Mouse (Mus musculus) limb, embryonic 15.5 days (tissue): ENCODE measurements at regions not wholly inside any gene's neighbourhood (a gene's known extent, or its start where the extent isn't known, plus 50 kb on each side); places are given as distances from the start of the nearest gene placed in this dataset.

Experiments
- ATAC-seq: fragments of 200-750 bp; cut with Nextera tagmentation; 2 replicates; pipeline ENCODE4 v1.8.0; 2017; ENCODE audit warnings: low read depth, moderate TSS enrichment; ENCODE audit not compliant: insufficient number of reproducible peaks, low FRiP score, low TSS enrichment
- H3K27ac ChIP-seq: fragments of 300-500 bp; sonication (generic); 2 replicates; pipeline ENCODE4 v1.5.1; 2015; ENCODE audit warnings: moderate library complexity, mild to moderate bottlenecking, inconsistent platforms
- H3K27me3 ChIP-seq: fragments of 300-500 bp; sonication (generic); 2 replicates; pipeline ENCODE4 v1.6.1; 2015; ENCODE audit warnings: inconsistent platforms
- H3K36me3 ChIP-seq: fragments of 300-500 bp; sonication (generic); 2 replicates; pipeline ENCODE4 v1.6.1; 2015; ENCODE audit warnings: inconsistent platforms
- H3K4me1 ChIP-seq: fragments of 300-500 bp; sonication (generic); 2 replicates; pipeline ENCODE4 v1.6.1; 2015; ENCODE audit warnings: inconsistent platforms
- H3K4me2 ChIP-seq: fragments of 300-500 bp; sonication (generic); 2 replicates; pipeline ENCODE4 v1.6.1; 2015; ENCODE audit warnings: mild to moderate bottlenecking, inconsistent platforms
- H3K4me3 ChIP-seq: fragments of 300-500 bp; sonication (generic); 2 replicates; pipeline ENCODE4 v1.5.1; 2015; ENCODE audit warnings: mild to moderate bottlenecking, inconsistent platforms
- H3K9ac ChIP-seq: fragments of 300-500 bp; sonication (generic); 2 replicates; pipeline ENCODE4 v1.6.1; 2015; ENCODE audit warnings: inconsistent platforms
- H3K9me3 ChIP-seq: fragments of 300-500 bp; sonication (generic); 2 replicates; pipeline ENCODE4 v1.6.1; 2016; ENCODE audit warnings: inconsistent platforms
- WGBS: fragments of 180-500 bp; shearing (Covaris S2); methylation state at CpG from one replicate; pipeline ENCODE4 v1.1.7; 2015; 5-methylcytosine and 5-hydroxymethylcytosine counted together

DNA sequence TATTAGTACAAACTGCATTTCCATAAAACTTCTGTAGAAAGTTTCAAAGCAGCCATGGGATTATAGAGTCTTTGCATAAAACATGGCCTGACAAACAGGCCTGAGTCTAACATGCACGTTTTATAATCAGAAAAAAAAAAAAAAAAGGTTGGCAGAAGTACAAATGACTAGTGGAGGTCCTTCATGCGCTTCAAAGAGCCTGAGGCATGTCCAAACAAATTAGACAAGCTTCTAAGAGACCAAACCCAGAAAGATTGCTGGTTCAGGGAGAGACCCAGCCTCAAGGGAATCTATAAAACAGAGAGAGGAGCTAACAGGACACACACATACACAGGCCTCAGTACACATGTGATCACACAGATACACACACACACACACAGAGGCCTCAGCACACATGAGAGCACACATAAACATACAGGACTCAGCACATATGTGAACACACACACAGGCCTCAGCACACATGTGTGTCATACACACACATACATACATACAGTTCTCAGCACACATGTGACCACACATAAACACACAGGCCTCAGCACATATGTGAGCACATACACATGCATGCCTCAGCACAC is 57.0 kb upstream of the Gnaq start:
- Histone ChIP-seq H3K9ac (no peak overlapping the region), H3K27ac (no peak overlapping the region), H3K27me3 (no peaks in the 10 kb centered on the region), H3K36me3 (no peaks in the 10 kb centered on the region), H3K4me1 (no peaks in the 10 kb centered on the region), H3K4me3 (no peak overlapping the region), H3K4me2 (no peak overlapping the region), H3K9me3 (no peaks in the 10 kb centered on the region)
- ATAC-seq = no peak
- 29% methylated on average over 2 of the region's 2 CpGs for WGBS

GRCm38 (mm10) chr19:16075026-16075425 is 57.6 kb upstream of the Gnaq start:
- H3K4me2 ChIP-seq = no peak overlapping the region
- no peak for ATAC-seq
- no peak overlapping the region for H3K4me3 ChIP-seq
- WGBS = 88% methylated on average over 1 of the region's 1 CpGs
- H3K4me1 ChIP-seq = no peaks in the 10 kb centered on the region
- no peaks in the 10 kb centered on the region for H3K27me3 ChIP-seq
- no peaks in the 10 kb centered on the region for H3K9me3 ChIP-seq
- no peak overlapping the region for H3K27ac ChIP-seq
- no peak overlapping the region for H3K9ac ChIP-seq
- no peaks in the 10 kb centered on the region for H3K36me3 ChIP-seq

- 80% methylated on average over 6 of the region's 6 CpGs for WGBS
- no peaks in the 10 kb centered on the region for H3K4me1 ChIP-seq
- ATAC-seq = no peak
- no peak overlapping the region for H3K4me2 ChIP-seq
- H3K27me3 ChIP-seq = no peaks in the 10 kb centered on the region
- H3K9ac ChIP-seq = no peak overlapping the region
- no peaks in the 10 kb centered on the region for H3K9me3 ChIP-seq
- no peaks in the 10 kb centered on the region for H3K36me3 ChIP-seq
- no peak overlapping the region for H3K4me3 ChIP-seq
- no peak overlapping the region for H3K27ac ChIP-seq
These were observed 65.3 kb upstream of the Gnaq start for GRCm38 (mm10) chr19:16067314-16067713.

DNA sequence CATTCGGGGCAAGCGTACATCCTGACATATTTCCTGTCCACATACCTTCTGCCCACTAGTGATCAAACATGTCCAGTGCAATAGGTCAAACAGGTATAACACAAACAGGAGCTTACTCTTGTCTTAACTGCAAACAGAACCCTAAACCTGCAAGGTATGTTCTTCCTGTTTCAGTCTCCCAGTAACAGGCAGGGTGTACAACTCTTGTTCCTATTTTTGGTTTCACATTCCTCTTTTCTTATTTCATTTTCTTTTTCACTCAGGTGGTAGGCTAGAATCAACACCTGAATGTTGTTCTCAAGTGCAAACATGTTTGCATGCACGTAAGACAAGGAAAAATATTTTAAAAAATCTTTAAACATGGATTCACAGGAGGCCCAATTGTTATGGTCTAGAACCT is 67.7 kb upstream of the Gnaq start:
- Histone ChIP-seq H3K36me3 (no peaks in the 10 kb centered on the region), H3K4me1 (peaks cover 4% of the 10 kb centered on the region; the same call in 1 of the 2 replicates), H3K27ac (no peak overlapping the region), H3K27me3 (no peaks in the 10 kb centered on the region), H3K4me3 (no peak overlapping the region), H3K9me3 (no peaks in the 10 kb centered on the region), H3K9ac (no peak overlapping the region), H3K4me2 (no peak overlapping the region)
- WGBS = 91% methylated on average over 3 of the region's 3 CpGs
- no peak for ATAC-seq

DNA sequence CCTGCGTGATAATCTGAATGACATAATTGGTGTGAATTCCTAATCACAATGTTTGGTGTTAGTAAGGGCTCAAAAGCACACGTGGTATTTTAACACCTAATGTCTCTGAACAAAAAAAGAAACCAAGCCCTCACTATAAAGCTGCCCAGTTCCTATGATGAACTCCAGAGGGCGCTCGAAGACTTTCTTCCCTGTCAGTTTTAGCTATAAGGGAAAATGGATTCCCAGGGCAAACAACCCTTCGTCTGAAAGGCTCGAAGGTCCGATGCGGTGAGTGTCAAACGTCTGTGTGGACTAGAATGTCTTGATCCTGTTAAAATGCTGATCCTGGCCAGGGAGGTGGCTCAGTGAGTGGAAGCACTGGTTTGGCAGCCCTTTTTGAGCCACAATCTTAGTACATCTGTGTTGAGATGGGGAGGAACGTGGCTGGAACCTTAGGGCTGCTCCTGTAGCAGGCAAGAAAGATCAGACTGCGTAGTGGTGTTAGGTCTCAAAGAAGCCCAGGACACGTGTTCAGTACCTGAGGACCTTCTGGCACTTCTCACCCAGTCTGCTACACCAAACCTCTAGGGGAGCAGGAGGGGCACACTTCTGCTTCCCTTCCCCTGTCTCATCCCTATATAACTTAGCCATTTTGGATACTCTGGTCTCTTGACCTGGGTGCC is 68.6 kb upstream of the Gnaq start:
- no peak for ATAC-seq
- 9% methylated on average over 12 of the region's 12 CpGs for WGBS
- Histone ChIP-seq H3K4me1 (peaks cover 4% of the 10 kb centered on the region; the same call in 1 of the 2 replicates), H3K9ac (0 out of 2 replicates have a peak overlapping the region, but pooled peaks have one; percentile 26), H3K27me3 (no peaks in the 10 kb centered on the region), H3K36me3 (no peaks in the 10 kb centered on the region), H3K4me2 (peak overlapping the region; percentile 53), H3K27ac (no peak overlapping the region), H3K4me3 (peak overlapping the region; percentile 26), H3K9me3 (no peaks in the 10 kb centered on the region)

DNA sequence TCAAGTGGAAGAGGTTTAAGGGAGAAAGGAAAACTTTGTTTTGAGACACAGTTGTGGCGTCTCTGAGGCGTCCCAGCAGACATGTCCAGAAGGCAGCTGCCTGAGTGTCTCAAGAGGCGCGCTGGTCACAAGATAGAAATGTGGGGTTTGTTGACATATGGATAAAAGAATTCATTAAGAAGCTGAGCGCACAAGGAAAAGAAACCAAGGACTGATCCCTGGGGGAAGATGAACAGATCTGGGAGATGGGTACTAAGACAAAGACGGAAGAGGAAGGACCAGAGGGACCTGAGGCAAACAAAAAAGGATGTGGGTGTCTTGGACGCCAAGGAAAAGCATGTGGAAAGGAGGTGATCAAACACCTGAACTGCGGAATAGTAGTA is 69.1 kb upstream of the Gnaq start:
- ATAC-seq = no peak
- Histone ChIP-seq H3K4me2 (no peak overlapping the region), H3K27ac (no peak overlapping the region), H3K9me3 (no peaks in the 10 kb centered on the region), H3K36me3 (no peaks in the 10 kb centered on the region), H3K4me1 (peaks cover 4% of the 10 kb centered on the region; the same call in 1 of the 2 replicates), H3K9ac (no peak overlapping the region), H3K27me3 (no peaks in the 10 kb centered on the region), H3K4me3 (no peak overlapping the region)
- WGBS = 72% methylated on average over 8 of the region's 8 CpGs

DNA sequence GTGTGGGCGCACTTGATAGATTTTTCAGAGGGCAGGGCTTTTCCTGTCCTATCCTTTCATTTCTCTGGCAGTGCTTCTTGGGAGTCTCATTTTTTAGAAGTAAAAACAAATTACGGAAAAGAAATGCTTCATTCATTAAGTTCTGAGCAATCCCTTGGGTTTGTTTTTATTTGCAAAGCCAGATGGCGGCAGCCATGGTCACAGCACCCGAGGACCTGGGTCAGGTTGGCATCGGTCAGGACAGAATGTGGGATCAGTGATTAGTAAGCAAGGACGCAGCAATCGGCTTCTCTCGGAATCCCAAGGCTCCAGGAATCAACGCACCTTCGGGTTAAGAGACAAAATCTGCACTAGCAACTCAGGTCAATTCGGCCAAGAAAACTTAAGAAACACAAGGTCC is 70.8 kb upstream of the Gnaq start:
- no peaks in the 10 kb centered on the region for H3K27me3 ChIP-seq
- 0 out of 2 replicates have a peak overlapping the region, but pooled peaks have one; percentile 10 for H3K4me2 ChIP-seq
- no peaks in the 10 kb centered on the region for H3K36me3 ChIP-seq
- ATAC-seq = no peak
- H3K27ac ChIP-seq = no peak overlapping the region
- H3K9me3 ChIP-seq = no peaks in the 10 kb centered on the region
- no peak overlapping the region for H3K9ac ChIP-seq
- peaks cover 4% of the 10 kb centered on the region; the same call in 1 of the 2 replicates for H3K4me1 ChIP-seq
- 65% methylated on average over 11 of the region's 11 CpGs for WGBS
- H3K4me3 ChIP-seq = no peak overlapping the region

- no peak for ATAC-seq
- no peaks in the 10 kb centered on the region for H3K36me3 ChIP-seq
- H3K4me3 ChIP-seq = no peak overlapping the region
- no peak overlapping the region for H3K4me2 ChIP-seq
- no peaks in the 10 kb centered on the region for H3K9me3 ChIP-seq
- 80% methylated on average over 4 of the region's 4 CpGs for WGBS
- peaks cover 4% of the 10 kb centered on the region; the same call in 1 of the 2 replicates for H3K4me1 ChIP-seq
- H3K27ac ChIP-seq = no peak overlapping the region
- H3K27me3 ChIP-seq = no peaks in the 10 kb centered on the region
- H3K9ac ChIP-seq = no peak overlapping the region
These were observed 73.6 kb upstream of the Gnaq start for GRCm38 (mm10) chr19:16059026-16059425.

- Histone ChIP-seq H3K9me3 (no peaks in the 10 kb centered on the region), H3K9ac (no peak overlapping the region), H3K27ac (no peak overlapping the region), H3K4me2 (peak overlapping the region; percentile 47), H3K27me3 (no peaks in the 10 kb centered on the region), H3K4me1 (peaks cover 7% of the 10 kb centered on the region), H3K4me3 (peak overlapping the region; percentile 30), H3K36me3 (no peaks in the 10 kb centered on the region)
- 18% methylated on average over 18 of the region's 18 CpGs for WGBS
- ATAC-seq = no peak
These were observed 65.6 kb upstream of the Cep78 start for GRCm38 (mm10) chr19:16050220-16051055.

DNA sequence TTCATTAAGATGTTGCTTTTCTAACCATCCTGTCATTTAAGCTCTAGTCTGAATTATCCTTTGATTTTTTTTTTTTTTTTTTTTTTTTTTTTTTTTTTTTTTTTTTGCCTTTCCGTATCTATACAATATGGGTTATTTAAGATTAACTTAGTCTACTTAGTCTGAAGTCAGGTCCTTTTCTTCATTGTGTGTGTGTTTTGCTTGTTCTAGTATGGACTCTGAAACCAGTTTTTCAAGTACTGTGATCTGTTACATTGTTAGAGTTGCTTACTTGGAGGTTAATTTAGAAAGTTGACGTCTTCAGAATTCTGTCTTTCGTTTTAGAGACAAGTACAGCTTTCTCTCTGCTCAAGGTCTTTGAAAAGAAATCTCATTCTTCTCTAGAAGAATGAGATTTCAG is 64.9 kb upstream of the Cep78 start:
- peak overlapping the region; percentile 47 for H3K4me2 ChIP-seq
- H3K9me3 ChIP-seq = no peaks in the 10 kb centered on the region
- H3K4me1 ChIP-seq = peaks cover 7% of the 10 kb centered on the region
- H3K36me3 ChIP-seq = no peaks in the 10 kb centered on the region
- 40% methylated on average over 3 of the region's 3 CpGs for WGBS
- H3K27me3 ChIP-seq = no peaks in the 10 kb centered on the region
- H3K27ac ChIP-seq = no peak overlapping the region
- H3K4me3 ChIP-seq = peak overlapping the region; percentile 30; the same call in 1 of the 2 replicates
- H3K9ac ChIP-seq = no peak overlapping the region
- ATAC-seq = no peak

GRCm38 (mm10) chr19:16046977-16047376 is 62.2 kb upstream of the Cep78 start:
- Histone ChIP-seq H3K27me3 (no peaks in the 10 kb centered on the region), H3K9me3 (no peaks in the 10 kb centered on the region), H3K27ac (no peak overlapping the region), H3K4me1 (peaks cover 7% of the 10 kb centered on the region), H3K36me3 (no peaks in the 10 kb centered on the region), H3K4me2 (no peak overlapping the region), H3K4me3 (no peak overlapping the region), H3K9ac (no peak overlapping the region)
- no peak for ATAC-seq
- WGBS = 71% methylated on average over 7 of the region's 7 CpGs

DNA sequence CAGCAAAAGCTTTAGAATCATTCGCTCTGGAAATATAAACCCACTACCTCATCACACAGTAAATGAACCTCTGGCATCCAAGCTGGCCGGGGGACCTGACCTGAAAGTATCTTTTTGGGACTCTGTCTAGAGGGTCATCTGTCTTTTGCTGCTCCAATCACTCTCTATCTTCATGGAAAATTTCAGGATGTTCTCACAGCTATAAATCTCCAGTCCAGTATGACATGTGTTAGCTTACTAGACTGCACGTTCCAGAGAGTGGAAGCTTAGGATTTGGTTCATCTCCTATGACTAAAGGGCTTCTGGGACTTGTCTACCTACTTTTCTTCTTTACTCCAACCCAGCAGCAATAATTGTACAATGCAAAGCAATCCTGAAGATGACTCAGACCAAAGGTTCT is 60.5 kb upstream of the Cep78 start:
- Histone ChIP-seq H3K9me3 (no peaks in the 10 kb centered on the region), H3K27me3 (no peaks in the 10 kb centered on the region), H3K36me3 (no peaks in the 10 kb centered on the region), H3K27ac (no peak overlapping the region), H3K4me2 (no peak overlapping the region), H3K4me3 (no peak overlapping the region), H3K9ac (no peak overlapping the region), H3K4me1 (peaks cover 3% of the 10 kb centered on the region; the same call in 1 of the 2 replicates)
- WGBS = 57% methylated on average over 3 of the region's 3 CpGs
- no peak for ATAC-seq
